Mouse (Mus musculus) lung, postnatal 25 days (tissue): ENCODE results near the gene Ttc23l.
"Not testable (repeated sequence)": the region's sequence is repeated elsewhere in the genome, so short reads cannot be mapped to it uniquely, and the experiment has no call there.

Experiments used
- DNase-seq: peaks from one replicate; pipeline ENCODE4 v3.0.0; 2022; ENCODE audit warnings: low spot score

Ttc23l gene

GRCm38 (mm10) chr15:10558465-10558864 lies at the start of gene Ttc23l:
TSS of gene Ttc23l (minus strand) at chr15:10558668.
- no peak for DNase-seq

- no peak for DNase-seq
Observed at GRCm38 (mm10) chr15:10599413-10599812, 40.9 kb upstream of the Ttc23l start.

- DNase-seq, result peak; percentile 57
Observed at GRCm38 (mm10) chr15:10598259-10599225, 40.1 kb upstream of the Ttc23l start.

GRCm38 (mm10) chr15:10596871-10597270 lies 38.4 kb upstream of the Ttc23l start:
- no peak for DNase-seq

GRCm38 (mm10) chr15:10595408-10595807 lies 36.9 kb upstream of the Ttc23l start:
- DNase-seq, result no peak

GRCm38 (mm10) chr15:10594910-10595309 lies 36.4 kb upstream of the Ttc23l start:
- no peak for DNase-seq

GRCm38 (mm10) chr15:10593094-10593493 lies 34.6 kb upstream of the Ttc23l start:
- no peak for DNase-seq

GRCm38 (mm10) chr15:10586565-10586964 lies 28.1 kb upstream of the Ttc23l start:
- DNase-seq, result no peak

GRCm38 (mm10) chr15:10584359-10585187 lies 26.1 kb upstream of the Ttc23l start:
- no peak for DNase-seq

- peak; percentile 61 for DNase-seq
Observed at GRCm38 (mm10) chr15:10583408-10583807, 24.9 kb upstream of the Ttc23l start.

- DNase-seq, result no peak
Observed at GRCm38 (mm10) chr15:10579159-10579558, 20.7 kb upstream of the Ttc23l start.

GRCm38 (mm10) chr15:10566486-10566885 lies 8.0 kb upstream of the Ttc23l start:
- DNase-seq, result no peak

GRCm38 (mm10) chr15:10564201-10564600 lies 5.7 kb upstream of the Ttc23l start:
- DNase-seq, result no peak

- DNase-seq, result no peak
Observed at GRCm38 (mm10) chr15:10562281-10562680, 3.8 kb upstream of the Ttc23l start.

- no peak for DNase-seq
Observed at GRCm38 (mm10) chr15:10560005-10560404, 1.5 kb upstream of the Ttc23l start.

GRCm38 (mm10) chr15:10554336-10554735 lies 4.1 kb downstream of the Ttc23l start:
- no peak for DNase-seq

- no peak for DNase-seq
Observed at GRCm38 (mm10) chr15:10540271-10541088, 18.0 kb downstream of the Ttc23l start.

- DNase-seq, result no peak
Observed at GRCm38 (mm10) chr15:10535969-10536368, 22.5 kb downstream of the Ttc23l start.

- DNase-seq, result no peak
Observed at GRCm38 (mm10) chr15:10534591-10534990, 23.9 kb downstream of the Ttc23l start.

GRCm38 (mm10) chr15:10533361-10533760 lies 25.1 kb downstream of the Ttc23l start:
- DNase-seq, result not testable (repeated sequence)

- no peak for DNase-seq
Observed at GRCm38 (mm10) chr15:10531352-10531751, 27.1 kb downstream of the Ttc23l start.

- DNase-seq, result no peak
Observed at GRCm38 (mm10) chr15:10525896-10526295, 32.6 kb downstream of the Ttc23l start.
